Mouse (Mus musculus) CD4-positive, CD25-positive, alpha-beta regulatory T cell, adult 2 months (primary cell): Measurements from ENCODE around the gene Lama1.

Experiments
- DNase-seq: peaks from one replicate; pipeline ENCODE4 v3.0.0-alpha.2; 2012; ENCODE audit warnings: low read depth, low spot score

Lama1 gene

GRCm38 (mm10) chr17:67696694-67697386 is at the start of gene Lama1:
Gene Lama1 (plus strand): TSS chr17:67697259.
- peak; percentile 1 for DNase-seq

DNA sequence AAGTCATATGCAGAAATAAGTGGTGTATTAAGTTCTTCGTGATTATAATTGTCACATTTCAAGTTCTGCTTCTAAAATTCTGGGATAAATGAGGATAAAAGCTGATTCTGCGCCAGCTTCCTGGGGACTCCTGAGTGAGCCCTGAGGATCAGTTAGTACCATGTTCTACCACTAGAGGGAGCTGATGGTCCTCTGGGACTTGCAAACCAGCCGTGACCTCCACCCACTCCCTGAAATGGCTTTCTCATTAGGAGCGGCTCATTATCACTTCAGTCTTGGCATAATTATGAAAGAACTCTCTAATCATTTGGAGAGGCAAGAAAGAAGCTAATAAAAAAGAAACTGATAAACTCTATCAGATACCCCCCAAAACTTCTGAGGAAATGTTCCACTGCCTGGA is 45.6 kb upstream of the Lama1 start:
- peak; percentile 26 for DNase-seq

- DNase-seq: no peak
Measured at GRCm38 (mm10) chr17:67664299-67664698, 32.8 kb upstream of the Lama1 start.

DNA sequence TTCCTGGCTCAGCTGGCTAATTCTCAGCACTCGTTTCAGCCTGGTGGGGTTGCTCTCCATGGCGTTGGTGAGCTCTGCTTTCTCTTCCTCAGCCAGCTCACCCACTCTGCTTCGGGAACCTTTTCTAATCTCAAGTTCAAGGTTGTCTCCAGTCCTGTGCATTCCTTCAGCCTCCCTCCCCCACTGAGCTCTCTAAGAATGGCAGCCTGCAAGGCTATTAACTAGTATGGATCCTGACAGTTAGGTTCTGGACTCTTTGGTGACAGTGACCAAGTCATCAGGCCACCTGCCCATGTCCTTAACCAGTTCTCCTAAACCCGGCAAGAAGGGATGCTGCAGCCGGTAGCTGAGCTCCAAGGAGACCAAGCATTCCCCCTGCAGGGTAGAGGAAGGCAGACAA is 30.1 kb upstream of the Lama1 start:
- DNase-seq: no peak

- DNase-seq: peak; percentile 4
Measured at GRCm38 (mm10) chr17:67667981-67668380, 29.1 kb upstream of the Lama1 start.

DNA sequence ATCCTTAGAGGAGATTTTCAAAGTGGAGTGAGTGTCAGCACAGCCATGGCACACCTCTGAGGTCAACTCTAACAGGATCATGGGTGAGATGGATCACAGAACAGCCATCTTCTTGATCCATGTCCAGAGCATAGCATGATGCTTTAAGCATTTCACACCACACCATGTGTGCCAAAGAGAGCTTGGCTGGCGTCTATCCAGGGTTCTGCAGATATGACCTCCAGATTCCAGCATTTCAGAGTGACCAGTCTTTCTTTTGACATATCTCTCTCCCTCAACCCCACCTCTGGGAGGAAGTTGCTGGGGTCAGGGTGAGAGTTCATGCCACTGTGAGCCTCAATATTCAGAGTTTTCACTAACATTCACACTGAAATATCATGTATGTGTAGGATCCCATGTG is 18.5 kb upstream of the Lama1 start:
- DNase-seq: no peak

DNA sequence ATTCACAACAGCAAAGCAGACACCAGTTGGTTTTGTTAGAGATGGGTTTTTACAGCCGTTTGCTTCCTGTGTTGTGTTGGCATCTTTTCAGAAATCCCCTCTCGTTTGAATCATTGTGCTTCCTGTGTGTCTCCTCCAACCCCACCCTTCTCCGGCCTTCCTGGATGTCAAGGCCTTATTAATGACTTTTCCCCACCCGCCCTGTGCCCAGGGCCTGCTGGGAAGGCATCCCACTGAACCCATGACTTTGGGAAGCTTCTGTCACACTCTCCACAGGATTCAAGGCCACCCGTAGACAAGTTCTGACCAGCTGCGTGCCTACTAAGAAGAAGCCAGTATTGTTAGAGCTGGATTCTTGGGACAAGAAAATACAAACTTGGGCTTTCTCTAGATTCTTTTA is 16.0 kb upstream of the Lama1 start:
- DNase-seq: no peak

- DNase-seq: no peak
Measured at GRCm38 (mm10) chr17:67685022-67685743, 11.9 kb upstream of the Lama1 start.

DNA sequence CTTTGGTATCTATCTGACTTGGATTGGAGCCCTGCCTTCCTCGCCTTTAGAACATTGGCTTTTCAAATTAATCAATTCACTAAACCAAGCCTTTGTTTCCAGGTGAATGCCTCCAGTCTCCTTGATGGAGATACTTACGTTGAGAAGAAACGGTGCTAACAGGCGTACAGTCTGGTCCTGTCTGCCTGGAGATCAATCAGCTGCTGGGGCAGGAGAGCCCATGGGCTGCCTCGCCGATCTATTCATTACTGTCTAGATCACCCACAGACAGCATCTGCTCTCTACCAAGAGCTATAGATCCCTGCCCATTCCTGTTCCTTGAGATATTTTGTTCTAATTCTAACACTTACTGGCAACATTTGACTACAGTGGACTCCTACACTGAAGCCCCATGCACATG is 9.6 kb upstream of the Lama1 start:
- no peak for DNase-seq

DNA sequence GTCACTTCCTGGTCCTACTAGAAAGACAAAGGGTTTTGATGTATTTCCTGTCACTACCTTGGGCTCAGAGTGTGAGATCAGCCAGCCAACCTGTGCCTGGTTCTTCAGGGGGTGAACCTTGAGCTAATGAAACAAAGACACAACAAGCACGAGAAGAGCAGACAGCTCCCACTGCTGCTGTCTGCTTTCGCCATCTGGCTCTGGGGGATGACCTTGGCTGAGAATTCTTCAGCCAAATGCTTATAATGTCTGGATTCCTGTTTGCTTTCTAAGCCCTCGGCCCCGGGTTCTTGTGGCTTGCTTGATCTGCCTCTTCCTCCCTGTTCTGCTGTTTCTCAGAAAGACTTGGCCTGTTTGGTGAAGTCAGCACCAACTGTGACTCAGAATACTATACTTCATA is 6.4 kb upstream of the Lama1 start:
- DNase-seq: no peak

DNA sequence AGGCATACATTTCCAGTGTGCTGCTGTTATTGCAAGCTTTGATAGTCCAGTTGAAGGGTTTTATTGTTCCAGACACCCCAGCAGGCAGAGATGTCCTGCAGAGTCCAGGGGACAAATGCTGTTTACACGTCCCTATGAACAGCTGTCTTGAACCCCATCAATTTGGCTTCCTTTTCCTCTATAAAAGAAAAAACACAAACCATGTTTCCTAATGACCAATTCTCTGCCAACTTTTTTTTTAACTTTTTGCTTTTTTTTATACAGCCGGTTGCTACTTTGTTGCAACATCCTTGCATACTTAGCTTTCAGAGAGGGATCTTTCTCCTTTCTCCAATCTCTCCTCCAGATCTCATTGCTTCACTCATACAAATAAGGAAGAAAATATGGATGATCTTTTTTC is 4.4 kb upstream of the Lama1 start:
- DNase-seq: no peak

- DNase-seq: no peak
Measured at GRCm38 (mm10) chr17:67693861-67694260, 3.2 kb upstream of the Lama1 start.

DNA sequence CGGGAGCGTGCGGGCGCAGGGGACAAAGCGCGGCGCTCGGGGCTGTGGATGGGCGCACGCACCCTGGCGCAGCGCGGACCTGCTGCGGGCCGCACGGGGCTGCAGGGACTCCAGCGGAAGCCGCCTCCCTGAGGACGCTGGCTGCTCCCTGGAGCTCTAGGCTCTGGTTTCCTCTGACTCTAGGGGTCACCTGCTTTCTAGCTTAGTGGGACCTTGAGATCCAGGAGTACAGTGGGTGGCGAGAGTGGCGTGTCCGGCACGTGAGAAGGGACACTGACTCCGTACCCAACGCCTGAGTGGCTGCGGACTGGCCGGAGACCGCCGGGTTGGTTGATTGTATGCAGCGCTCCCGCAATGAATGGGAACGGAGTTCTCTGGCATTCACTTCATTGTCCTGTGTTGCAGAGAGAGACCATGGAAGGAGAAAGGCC is 417 bp downstream of the Lama1 start:
- DNase-seq: no peak

- DNase-seq: no peak
Measured at GRCm38 (mm10) chr17:67698301-67698700, 1.2 kb downstream of the Lama1 start.

DNA sequence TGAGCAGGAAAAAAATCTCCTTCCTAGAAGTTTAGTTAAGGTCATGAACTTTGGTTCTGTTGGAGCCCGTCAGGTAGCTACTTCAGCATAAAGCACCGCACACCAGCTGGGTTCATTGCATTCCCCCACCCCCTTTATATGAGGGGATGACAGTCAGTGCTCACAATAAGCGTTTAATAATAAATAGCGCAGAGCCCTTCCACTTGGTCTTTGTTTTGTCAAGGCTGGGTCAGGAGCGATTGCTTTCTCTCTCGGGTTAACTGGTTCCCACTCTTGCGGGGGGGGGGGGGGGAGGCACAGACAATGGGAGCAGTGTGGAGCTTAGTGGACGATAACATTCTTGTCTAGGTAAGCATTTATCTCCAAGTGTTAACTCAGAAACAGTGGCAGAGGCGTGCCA is 4.7 kb downstream of the Lama1 start:
- no peak for DNase-seq

- DNase-seq: no peak
Measured at GRCm38 (mm10) chr17:67702941-67703340, 5.9 kb downstream of the Lama1 start.

DNA sequence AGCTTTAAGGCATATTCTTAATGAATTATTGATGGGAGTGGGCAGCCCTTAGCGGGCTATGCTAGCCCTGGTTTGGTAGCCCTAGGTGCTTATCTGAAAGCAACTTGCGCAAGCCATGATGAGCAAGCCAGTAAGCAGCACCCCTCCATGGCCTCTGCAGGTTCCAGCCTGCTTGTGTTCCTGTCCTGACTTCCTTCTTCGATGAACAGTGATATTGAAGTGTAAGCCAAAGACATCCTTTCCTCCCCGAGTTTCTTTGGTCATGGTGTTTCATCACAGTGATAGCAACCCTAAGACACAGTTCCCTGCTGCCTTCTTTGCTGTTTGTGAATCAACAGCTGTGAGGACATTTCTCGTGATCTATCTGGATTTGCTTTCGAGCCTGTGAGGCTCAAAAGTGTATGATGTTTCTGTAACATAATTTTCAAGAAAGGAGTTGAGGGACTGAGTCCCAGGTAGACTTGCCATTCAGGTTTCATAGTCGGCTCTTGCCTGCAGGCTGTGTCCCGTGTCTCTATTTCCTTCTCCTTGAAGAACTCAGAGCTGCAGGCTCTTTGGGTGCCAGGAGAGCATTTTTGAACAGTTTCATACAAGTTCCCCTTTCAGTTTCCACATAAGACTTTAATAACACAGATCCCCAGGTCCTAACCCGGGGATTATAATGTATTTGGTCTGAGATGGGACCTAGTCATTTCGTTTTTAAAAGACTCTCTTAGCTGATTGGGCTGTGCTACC is 8.1 kb downstream of the Lama1 start:
- DNase-seq: no peak

GRCm38 (mm10) chr17:67706372-67706771 is 9.3 kb downstream of the Lama1 start:
- no peak for DNase-seq

- DNase-seq: no peak
Measured at GRCm38 (mm10) chr17:67707793-67708364, 10.8 kb downstream of the Lama1 start.

- DNase-seq: no peak
Measured at GRCm38 (mm10) chr17:67710377-67710781, 13.3 kb downstream of the Lama1 start.

DNA sequence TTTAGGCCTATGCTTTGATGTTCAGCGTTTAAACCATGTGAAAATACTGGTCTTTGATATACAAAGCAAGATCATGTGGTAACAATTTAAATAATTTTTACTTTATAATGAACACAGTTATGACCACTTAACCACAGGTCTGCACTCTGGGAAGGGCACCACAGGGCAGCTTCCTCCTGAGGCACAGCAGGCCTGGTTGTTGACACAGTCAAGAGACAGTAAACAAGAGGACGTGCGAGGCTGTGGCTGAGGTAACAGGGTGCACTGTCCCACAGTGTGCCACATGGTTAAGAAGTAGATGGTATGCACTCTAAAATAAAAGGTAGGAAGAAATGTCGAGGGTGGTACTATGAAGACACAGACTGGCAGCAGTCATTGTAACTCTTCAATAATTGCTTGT is 14.3 kb downstream of the Lama1 start:
- no peak for DNase-seq

DNA sequence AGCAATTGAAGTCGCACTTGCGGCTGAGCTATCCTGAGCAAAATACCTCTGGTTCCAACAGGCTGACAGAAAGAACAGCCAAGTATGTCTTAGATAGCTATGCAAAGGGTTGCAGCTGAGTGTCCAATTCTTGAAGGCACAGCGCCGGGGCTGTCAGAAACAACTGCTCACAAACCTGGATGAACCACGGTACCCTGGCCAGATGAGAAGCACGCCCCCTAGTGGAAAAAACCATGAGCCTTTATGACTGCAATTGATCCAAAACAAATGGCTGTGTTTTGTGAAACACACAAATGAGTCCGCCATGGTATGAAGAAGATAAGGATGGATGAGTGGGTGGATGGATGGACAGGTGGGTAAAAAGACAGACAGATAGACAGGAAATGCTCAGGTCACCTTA is 15.9 kb downstream of the Lama1 start:
- no peak for DNase-seq
